Mouse (Mus musculus) ES-CJ7 (cell line): ENCODE results near the gene Cs.

ENCODE experiments used
- DNase-seq: peaks from one replicate; pipeline ENCODE4 v3.0.0; 2011; ENCODE audit warnings: low read depth, low spot score

Gene Cs

GRCm38 (mm10) chr10:128372989-128373748 is 35.6 kb downstream of the Cs start:
- DNase-seq = peak; percentile 70

GRCm38 (mm10) chr10:128374393-128374792 is 36.9 kb downstream of the Cs start:
- peak; percentile 85 for DNase-seq

- no peak for DNase-seq
Measured at GRCm38 (mm10) chr10:128376099-128376454, 38.5 kb downstream of the Cs start.

- DNase-seq = peak; percentile 38
Measured at GRCm38 (mm10) chr10:128376455-128377211, 39.1 kb downstream of the Cs start, which contains the start of gene Ankrd52. TSS of gene Ankrd52 (plus strand) at chr10:128377115.

GRCm38 (mm10) chr10:128377222-128377939 is 39.8 kb downstream of the Cs start:
- peak; percentile 40 for DNase-seq

- no peak for DNase-seq
Measured at GRCm38 (mm10) chr10:128377940-128378448, 40.5 kb downstream of the Cs start.

- DNase-seq = no peak
Measured at GRCm38 (mm10) chr10:128378462-128378861, 40.9 kb downstream of the Cs start.

- DNase-seq = no peak
Measured at GRCm38 (mm10) chr10:128379260-128379659, 41.7 kb downstream of the Cs start.

- DNase-seq = peak; percentile 44
Measured at GRCm38 (mm10) chr10:128380565-128380964, 43.0 kb downstream of the Cs start.

GRCm38 (mm10) chr10:128382482-128382881 is 44.9 kb downstream of the Cs start:
- no peak for DNase-seq

GRCm38 (mm10) chr10:128385902-128386301 is 48.4 kb downstream of the Cs start:
- DNase-seq = no peak

GRCm38 (mm10) chr10:128388941-128389340 is 51.4 kb downstream of the Cs start:
- no peak for DNase-seq

GRCm38 (mm10) chr10:128389570-128389969 is 52.0 kb downstream of the Cs start:
- no peak for DNase-seq

GRCm38 (mm10) chr10:128390366-128390765 is 52.8 kb downstream of the Cs start:
- no peak for DNase-seq

GRCm38 (mm10) chr10:128391850-128392249 is 54.3 kb downstream of the Cs start:
- no peak for DNase-seq

- DNase-seq = no peak
Measured at GRCm38 (mm10) chr10:128396017-128396673, 58.6 kb downstream of the Cs start.

- DNase-seq = no peak
Measured at GRCm38 (mm10) chr10:128396716-128397264, 59.3 kb downstream of the Cs start.

GRCm38 (mm10) chr10:128397466-128397865 is 59.9 kb downstream of the Cs start:
- DNase-seq = no peak

- no peak for DNase-seq
Measured at GRCm38 (mm10) chr10:128400338-128400737, 62.8 kb downstream of the Cs start.

- DNase-seq = no peak
Measured at GRCm38 (mm10) chr10:128401056-128401455, 63.5 kb downstream of the Cs start, which contains the start of gene Slc39a5. TSS of gene Slc39a5 (minus strand) at chr10:128401229.

GRCm38 (mm10) chr10:128401638-128402037 is 64.1 kb downstream of the Cs start:
- no peak for DNase-seq
